Mouse (Mus musculus) MN1 (cell line): ENCODE measurements around the gene Plcl2.

Experiments used
- DNase-seq: peaks from one replicate; pipeline ENCODE4 v3.0.0-alpha.2; 2016; ENCODE audit warnings: low spot score

Plcl2 gene

DNA sequence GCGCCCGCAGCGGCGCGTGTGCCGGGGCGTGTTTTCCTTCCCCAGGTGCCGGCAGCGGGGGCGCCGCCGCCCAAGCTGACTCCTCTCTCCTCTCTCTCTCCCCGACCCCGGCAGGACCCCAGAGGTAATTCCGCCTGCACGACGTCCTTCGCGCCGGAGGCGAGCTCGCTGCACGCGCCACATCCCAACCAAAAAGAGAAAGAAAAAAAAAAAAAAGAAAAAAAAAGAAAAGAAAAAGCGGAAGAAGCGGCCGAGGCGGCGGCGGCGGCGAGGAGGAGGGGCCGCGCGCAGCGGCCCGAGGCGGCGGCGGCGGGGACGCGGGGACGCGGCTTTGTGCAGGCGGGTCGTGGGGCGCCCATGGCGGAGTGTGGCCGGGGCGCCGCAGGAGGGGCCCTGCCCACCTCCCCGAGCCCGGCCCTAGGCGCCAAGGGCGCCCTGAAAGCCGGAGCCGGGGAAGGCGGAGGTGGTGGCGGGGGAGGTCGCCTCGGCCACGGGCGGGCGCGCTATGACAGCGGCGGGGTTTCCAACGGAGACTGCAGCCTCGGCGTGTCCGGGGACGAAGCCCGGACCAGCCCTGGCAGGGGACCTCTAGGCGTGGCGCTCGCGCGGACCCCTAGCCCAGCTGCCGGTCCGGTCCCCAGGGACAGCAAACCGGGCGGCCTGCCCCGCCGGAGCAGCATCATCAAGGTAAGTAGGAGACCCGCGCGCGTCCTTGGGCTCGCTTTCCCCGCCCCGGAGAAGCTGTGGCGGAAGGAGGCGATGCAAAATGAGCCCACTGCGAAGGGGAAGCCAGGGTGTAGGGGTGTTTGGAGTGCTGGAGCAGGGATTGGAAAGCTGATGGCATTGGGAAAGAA, at the start of gene Plcl2:
Gene Plcl2, plus strand, starts transcription at position 153 of the 854 bp plus-strand sequence.
- peak; percentile 74 for DNase-seq

DNA sequence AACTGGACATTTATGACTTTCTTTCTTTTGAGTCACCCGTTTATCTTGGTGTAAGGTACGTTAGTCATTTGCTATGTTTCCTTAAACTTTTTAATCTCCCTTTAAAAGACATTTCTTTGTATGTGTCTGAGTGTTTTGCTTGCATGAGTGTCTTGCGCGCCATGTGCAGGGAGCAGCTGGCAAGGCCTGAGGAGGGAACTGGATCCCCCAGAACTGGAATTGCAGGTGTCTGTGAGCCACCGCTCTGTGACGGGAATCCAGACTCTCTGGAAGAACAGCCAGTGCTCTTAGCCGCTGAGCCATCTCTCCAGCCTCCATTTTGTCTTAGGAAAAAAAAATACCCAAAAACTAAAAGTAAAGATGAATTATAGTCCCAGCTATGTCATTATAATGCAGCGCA, 48.9 kb upstream of the Plcl2 start:
- no peak for DNase-seq

DNA sequence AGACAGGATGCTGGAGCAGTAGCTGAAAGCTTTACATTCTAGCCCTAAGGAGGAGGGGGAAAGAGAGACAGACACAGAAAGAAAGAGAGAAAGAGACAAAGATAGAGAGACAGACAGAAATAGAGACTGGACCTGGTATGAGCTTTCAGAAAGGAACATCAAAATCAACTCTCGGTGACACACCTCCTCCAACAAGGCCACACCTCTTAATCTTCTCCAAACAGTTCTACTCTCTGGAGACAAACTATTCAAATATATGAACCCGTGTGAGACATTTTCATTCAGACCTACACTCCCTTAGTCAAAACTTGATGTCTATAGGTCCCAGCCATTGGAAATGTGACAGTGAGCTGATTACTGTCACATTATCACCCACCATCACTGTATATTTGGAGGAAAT, 41.8 kb upstream of the Plcl2 start:
- no peak for DNase-seq

DNA sequence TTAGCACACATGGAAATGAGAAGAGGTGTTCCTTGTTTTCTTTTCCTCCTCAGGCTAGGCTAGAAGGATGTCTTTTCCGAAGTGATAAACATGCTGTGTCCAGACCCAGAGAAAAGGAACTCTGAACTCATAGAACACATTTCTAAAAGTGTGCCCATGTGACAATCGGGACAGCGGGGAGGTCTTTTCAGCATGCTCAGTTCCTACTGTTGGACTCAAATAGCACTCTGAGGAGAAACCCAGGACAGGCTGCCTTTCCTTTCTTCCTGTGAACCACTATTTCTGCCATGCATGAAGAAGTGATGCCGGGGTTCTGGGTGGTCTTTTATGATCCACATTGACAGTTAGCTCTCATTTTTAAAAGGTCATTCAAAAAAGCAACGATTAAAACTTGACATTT, 40.1 kb upstream of the Plcl2 start:
- DNase-seq = no peak

DNA sequence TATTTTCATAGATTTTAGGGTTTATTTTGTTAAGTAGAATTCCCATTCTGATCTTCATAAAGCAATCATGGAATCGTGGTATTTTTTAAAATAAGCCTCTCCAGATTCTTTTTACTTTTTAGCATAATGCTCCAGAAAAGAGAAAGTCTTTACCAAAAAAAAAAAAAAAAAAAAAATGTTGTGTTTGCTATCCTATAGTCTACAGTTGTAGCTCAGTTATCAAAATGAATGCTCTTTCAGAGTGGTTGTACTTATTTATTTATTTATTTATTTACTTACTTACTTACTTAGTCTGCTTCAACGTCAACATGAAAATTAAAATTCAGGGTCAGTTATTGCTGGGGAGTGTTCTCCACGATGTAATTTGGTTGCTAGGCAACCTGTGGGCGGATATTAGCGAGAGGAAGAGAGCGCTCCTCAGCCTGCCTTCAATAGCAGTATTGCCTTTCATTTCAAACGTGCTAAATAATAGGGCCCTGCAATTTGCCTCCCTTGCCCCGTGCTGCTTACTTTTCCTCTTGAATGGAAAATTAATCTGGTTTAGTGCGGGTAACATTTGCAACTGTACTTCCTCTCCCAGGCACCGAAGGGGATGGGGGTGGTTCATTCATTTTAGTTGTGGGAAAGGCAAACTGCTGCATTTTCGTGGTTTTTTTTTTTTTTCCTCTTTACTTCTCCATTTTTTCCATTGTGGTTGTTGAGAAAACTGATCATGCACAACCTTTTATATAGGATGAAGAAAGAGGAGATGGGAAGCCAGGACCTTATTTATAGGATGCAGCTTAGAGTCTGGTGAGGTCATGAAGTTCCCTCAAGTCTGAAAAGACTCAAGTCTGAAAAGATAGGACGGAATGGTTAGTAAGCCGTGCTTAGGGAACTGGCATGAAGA, 39.4 kb upstream of the Plcl2 start:
- DNase-seq = peak; percentile 84

DNA sequence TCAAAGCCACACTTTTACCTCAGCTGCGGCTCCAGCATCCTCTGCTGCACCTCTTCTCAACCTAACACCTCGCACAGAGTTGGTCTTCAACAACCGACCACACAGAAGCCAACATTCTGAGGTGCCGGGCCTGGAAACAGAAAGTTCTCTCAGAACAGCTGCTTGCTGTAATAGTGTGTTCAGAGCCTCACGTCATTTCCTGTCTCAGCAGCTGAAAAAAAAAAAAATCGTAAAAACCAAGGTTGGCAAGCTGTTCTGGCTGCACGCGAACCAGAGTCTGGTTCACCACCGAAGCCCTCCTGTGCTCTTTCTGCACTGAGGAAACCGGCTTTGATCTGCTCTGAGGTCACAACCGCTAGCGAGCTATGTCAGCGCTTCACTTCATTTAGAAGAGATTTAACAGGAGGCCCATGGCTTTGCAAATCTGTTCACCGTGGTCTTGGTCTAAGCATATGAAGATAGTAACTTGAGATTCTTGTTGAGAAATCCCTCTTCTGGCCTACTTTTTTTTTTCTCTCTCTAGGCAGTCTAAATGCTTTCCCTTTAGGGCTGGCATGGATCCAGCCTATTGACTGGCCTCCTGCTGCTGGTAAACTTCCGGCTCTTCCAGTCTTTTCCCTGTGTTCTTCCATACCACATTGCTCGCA, 38.6 kb upstream of the Plcl2 start:
- DNase-seq = peak; percentile 87

DNA sequence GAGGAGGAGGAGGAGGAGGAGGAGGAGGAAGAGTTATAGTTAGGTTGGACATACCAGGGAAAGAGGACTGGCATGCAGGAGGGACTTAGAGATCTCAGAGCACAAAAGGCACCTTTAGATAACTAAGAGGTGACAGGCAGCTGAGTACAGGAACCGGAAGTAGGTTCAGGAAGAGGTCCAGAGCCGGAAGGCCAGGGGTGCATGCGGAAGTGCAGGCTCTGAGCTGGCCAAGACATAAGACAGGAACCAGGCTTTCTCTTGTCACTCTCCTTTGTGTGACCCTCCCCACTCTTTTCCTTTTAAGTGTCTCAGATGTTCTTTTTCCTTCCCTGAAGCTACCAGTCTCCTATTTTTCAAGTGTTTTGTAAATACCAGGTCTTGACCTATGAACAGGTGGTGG, 38.0 kb upstream of the Plcl2 start:
- peak; percentile 76 for DNase-seq

DNA sequence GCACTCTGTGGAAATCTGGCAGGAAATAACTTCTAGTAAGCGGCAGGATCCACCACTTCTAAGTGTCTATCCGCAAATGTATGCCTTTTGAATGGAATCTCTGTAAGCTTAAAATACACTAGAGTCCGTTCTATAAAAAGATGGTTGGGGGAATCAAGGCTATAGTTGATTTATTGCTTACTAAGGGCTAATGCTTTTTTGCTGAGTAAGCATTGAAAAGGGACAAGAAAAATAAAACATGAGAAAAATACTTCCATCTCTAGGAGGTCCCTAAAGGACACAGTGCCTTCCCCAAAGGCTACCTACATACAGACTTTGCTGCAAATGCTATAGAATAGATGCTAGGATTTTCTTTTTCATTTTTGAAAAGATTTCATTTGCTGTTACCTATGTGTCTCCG, 31.9 kb upstream of the Plcl2 start:
- DNase-seq = no peak

DNA sequence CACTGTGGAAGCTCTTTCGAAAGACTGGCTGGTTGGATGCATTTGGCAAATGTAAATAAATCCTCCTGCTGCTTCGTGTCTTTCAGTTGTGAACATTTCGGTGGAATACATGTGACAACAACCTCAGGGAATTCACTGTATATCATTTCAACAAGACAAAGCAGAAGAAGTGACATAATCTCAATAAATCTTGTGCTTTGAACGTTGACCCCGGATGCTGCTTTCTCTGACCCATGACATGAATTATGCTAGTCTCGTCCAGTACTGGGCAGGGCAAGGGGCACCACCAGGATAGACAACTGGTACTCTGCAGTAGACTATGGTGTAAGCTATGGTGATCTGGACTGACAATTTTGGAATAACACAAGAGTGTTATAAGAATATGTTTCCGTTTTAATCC, 28.3 kb upstream of the Plcl2 start:
- no peak for DNase-seq

DNA sequence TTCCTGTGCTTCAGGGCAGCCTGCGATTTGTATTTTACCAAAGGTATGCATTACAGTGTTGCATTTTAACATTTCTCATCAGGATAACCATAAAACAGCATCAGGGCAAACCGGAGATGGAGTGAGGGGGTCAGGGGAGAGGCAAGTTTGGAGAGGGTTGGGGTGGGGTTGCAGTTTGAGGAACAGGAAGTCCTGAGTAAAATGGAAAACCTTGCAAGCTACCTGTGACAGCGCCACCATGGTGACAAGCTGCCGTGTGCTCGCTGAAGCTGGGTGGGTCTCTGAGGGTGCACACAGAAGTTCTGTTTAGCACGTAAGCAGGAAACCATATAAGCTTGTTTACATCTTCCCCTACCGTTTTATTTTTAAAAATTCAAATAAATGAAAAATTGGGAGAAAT, 25.5 kb upstream of the Plcl2 start:
- DNase-seq = no peak

DNA sequence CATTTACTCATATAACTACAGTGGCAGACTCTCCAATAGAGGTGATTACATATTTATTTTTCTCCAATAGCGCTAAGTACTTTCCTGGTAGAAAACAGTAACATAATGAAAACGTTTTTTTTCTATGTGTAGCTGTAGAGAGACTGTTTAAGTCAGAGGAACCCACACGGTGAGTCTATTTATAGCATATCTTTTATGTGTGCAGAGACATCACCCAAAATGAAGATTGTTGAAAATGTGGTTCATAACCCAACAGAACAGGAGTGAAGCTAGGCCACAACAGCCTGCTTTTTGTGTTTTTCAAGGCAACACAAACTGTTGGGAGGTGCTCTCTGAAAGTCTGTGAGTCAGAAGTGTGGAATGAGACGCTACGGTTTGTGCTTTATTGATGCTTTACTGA, 24.2 kb upstream of the Plcl2 start:
- DNase-seq = no peak

DNA sequence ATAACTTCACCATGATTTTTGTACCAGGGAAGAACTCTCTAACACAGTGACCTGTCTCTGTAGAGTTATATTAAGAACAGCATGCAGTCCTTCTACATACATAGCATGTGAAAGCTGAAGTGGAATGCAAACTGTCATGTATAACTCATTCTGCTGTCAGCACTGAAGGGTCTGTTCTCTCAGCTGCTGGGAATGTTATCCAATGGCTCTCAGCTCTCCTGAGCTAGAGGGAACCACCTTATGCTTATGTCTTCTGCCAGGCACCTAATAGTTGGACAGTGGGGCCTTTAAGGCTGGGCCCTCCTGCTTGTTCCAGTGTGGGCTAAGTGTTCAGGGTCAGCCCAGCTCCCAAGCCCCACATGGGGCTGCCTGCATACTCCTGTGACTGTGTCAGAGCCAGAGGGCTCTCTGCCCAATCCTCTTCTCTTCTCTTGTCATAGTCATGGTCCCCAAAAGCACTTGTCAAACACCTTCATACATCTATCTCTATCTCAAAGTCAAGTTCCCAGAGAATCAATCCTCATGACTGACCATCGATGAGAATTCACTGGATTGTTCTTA, 22.1 kb upstream of the Plcl2 start:
- no peak for DNase-seq

DNA sequence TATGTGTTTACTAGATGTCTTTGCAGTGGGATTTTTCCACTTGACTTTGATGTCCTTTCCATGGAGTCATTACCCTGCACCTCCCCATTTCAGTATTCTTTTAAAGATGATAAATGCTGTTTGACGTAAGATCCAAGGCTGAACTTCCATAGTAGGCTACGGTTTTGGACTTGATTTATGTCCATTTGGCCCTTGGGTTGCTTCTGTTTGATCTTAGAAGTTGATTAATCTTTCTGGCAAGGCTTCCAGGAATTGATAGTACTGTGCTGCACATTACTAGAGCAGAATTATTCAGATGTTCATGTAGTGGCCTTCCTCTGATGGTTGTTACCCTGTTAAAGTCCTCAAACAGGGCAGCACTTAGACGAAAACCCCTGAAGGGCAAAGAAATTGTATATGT, 21.5 kb upstream of the Plcl2 start:
- DNase-seq = no peak

DNA sequence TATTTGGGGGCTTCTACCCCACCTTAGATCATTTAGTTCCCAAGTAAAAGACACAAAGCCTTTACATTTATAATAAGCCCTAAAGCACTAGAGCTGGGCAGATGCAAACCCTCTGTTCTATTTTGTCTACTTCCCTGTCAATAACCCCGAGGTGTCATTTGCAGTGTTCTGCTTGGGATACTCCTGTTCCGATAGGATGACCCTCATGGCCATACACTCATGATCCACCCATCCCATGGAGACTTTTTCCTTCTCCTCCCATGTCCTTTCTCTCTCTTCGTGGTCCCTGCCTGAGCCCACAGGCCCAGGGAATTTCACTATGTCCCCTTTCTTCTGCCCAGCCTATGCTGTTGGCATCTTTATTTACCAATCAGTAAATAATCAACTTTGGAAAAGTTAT, 20.8 kb upstream of the Plcl2 start:
- no peak for DNase-seq

DNA sequence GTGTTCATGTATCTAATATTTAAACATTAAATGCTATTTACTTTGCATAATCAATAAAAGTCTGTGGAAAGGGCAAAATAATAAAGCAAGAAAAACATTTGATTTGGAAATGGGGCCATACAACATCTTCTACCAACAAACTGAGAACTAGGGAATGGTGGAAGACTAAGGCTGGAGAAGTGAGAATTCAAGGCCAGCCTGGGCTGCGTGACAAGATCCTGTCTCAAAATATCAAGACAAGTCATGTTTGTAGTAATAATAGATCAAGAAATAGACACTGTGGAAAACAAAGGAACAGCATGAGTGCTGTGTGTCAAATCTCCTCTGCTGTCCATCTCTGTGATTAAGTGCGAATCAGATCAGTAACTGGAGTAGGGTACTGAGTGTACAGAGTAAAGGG, 20.3 kb upstream of the Plcl2 start:
- no peak for DNase-seq

DNA sequence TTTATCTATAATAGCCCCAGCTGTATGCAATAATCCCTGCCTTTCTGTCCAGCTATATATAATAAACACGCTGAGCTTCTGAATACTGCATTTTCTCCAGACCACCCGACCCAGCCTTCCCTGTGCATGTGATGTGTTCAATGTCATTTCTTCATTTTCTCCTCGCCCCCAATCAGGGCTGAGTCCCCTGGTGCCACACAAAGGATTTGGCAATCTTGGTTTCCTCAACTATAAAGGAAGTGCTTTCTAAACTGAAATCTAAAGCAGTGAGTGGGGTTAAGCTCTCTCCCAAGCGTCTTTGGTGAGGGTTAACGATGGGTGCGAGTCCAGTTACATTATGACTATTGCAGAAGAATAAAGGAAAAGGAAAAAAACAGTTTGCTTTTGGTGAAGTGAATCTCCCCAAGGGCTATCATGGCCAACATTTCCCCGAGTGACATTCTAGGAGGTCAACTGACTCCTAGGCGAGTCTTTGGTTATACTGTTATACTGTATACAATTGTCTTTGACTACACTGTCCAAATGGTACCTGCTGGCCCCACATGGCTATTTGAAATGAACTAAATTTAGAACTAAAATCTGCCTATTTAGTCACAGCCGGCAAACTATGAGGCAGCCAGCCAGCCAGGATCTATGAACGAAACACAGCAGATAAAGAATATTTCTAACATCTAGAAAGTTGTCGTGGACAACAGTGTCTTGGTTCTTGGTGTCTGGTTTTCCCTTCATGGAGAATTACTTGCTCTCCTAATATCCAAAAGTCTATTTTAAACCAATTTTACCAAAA, 18.4 kb upstream of the Plcl2 start:
- no peak for DNase-seq

DNA sequence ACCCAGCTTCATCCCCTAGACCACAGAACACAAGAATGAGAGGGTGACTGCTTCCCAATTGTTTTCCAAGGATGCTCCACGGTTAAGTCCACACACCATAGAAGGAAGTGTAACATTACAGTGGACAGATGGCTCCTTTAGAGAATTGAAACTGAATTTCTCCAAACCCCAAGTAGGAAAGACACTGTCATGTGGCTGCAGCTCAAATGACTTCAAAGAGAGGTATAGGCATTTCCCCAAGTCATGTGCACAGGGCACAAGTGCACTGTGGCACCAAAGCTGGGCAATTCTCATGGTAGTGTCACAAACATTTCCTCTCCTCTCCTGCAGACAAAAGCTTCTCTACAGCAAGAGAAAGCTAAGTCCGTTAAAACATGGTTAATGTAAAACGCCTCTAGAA, 17.7 kb upstream of the Plcl2 start:
- DNase-seq = no peak

DNA sequence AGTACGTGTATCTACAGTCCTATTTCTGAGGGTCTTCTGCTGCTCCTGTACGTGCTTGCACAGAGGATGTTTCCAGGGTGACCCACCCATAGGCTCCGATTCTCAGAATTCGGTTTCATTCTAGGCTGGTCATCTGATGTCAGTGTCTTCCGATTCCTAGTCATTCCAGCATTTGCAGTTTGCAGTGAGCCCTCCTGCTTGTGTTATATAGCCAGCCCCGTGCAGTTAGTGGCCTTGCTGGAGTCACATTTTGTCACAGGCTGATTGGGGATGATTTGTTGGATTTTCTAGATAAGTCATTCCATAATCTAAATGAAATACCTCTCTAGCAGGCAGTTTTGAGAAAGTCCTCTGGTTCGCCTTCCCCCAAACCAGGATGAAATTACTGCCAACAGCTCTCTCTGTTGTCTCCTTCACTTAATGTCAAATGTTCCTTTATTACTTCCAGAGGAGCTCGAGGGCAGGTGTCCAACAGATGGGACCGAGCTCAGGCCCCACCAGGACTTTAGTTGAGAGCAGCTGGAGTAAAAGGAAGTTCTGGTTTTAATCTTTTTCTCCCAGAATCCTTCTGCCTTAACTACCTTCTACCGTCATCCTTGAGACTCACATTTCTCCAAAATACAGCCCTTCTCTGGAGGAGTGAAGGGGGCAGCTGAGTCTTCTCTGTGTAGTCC, 13.8 kb upstream of the Plcl2 start:
- peak; percentile 59 for DNase-seq

DNA sequence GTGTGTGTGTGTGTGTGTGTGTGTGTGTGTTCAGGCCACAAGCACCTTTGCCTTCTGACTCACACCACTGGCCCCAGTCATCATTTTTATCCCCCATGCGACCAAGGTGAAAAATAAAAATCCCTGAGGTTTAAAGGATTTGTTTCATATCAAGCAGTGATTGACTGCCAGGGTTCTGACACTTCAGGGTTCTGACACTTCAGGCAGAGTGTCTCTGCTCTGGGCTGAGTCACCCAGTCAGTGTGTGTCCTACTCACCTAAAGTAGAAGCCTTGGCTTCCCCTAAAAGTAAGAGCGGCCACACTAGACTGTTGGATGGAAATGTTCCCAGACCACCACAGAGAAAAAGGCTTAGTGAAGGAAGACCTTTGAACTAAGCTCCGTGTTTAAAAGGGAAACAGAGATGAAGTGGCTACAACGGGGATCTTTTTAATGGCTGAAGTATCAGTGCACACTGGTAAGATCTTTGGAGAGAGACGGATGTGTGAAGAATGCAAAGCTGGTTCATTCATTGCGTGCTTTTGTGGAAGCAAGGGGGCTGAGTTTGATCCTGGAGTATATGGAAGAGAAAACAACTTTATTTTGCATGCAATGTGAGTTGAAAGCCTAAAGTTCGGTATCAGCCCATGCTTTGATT, 11.0 kb upstream of the Plcl2 start:
- DNase-seq = no peak

DNA sequence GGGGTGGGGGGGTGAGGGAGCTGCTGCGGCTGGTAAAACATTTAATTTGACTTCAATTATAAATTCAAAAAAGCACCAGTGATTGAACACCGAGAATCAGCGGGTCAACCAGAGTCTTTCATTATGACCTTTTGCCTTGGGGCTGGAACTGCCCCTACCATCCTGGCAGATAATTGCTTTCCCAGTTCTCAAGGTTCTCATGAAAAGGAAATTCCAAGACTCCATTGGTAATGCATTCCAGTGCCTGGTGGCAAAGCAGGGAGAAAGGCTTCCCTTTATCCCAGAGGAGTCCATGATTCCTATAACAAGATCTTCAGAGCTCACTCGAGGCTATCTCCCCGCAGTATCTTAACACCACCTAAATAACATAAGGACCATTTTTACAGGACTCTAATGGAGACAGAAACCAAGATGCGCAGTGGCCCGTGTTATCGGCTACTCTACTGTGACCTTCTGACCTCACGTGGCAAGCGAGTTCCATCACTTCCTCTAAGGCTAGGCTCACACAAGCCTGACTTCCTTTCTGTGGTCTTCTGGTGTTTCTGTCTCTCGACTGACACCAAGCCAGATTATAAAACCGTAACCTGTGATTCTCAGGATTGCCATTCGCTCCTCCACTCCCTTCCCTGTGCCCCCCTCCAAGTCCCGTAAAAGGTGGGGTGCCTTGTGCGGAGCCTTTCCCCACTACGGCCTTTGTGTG, 10.0 kb upstream of the Plcl2 start:
- no peak for DNase-seq
